Mouse (Mus musculus): Measurements from ENCODE around the gene 4933425L06Rik. TPM values are rescaled to one million over a fixed set of nuclear protein-coding genes. Genes with fewer than 3 reads are reported as not detected.

The 4933425L06Rik gene
- polyA plus RNA-seq, 1 experiment from 2014 or later: not detected

Other genes with a start within 250 kb of the 4933425L06Rik start
- not detected in 2 replicates for gene Shisal2b, start 218.2 kb upstream of the 4933425L06Rik start, polyA plus RNA-seq (2014; fragmentation: Nextera tagmentation; extraction: Ambion mirVana)
- gene Rgs7bp, start 27.2 kb upstream of the 4933425L06Rik start, polyA plus RNA-seq (2014; fragmentation: Nextera tagmentation; extraction: Ambion mirVana): 3.7 and 3.8 TPM in 2 replicates
- 2.9 and 3.3 TPM in 2 replicates for gene Rnf180, start 212.7 kb downstream of the 4933425L06Rik start, polyA plus RNA-seq (2014; fragmentation: Nextera tagmentation; extraction: Ambion mirVana)